14 mouse cellular contexts compared by ENCODE assay signal in genomic region chr5:36809123-36809522, GRCm38 (mm10). TPM values are rescaled to one million over a fixed set of nuclear protein-coding genes. Genes with fewer than 3 reads are reported as not detected.
"Had no signal": no experiment of that assay in that cellular context is flagged by ENCODE, and none has a peak within 500 bp of the region (broad histone marks: within the 10 kb centered on the region; RNA-seq: fewer than 3 reads in every experiment).

No protein-coding gene starts in this region.

- H3K9me3 ChIP-seq: limb, embryonic 10.5 days; liver, embryonic 12.5 days; midbrain, embryonic 10.5 days; neural tube, embryonic 12.5 days had no signal

- H3K27ac ChIP-seq: left cerebral cortex, adult 2 months; limb, embryonic 10.5 days; liver, embryonic 12.5 days; midbrain, embryonic 10.5 days; neural tube, embryonic 12.5 days had no signal

- H3K4me1 ChIP-seq: neural tube, embryonic 12.5 days had no signal

- H3K9ac ChIP-seq: liver, embryonic 12.5 days; lung, embryonic 14.5 days; neural tube, embryonic 12.5 days had no signal

- H3K27me3 ChIP-seq: liver, embryonic 12.5 days; neural tube, embryonic 12.5 days had no signal

- DNase-seq: kidney, postnatal 14 days; lung, embryonic 14.5 days; lung, postnatal 10 days; lung, postnatal 4 days; midbrain, embryonic 14.5 days; thymus, adult 18-20 months; thymus, postnatal 14 days had no signal

- H3K4me3 ChIP-seq: left cerebral cortex, adult 2 months; limb, embryonic 10.5 days; liver, embryonic 12.5 days; midbrain, embryonic 10.5 days; neural tube, embryonic 12.5 days had no signal

- ATAC-seq: liver, embryonic 12.5 days had no signal

- H3K36me3 ChIP-seq: limb, embryonic 10.5 days had no signal

- H3K4me2 ChIP-seq: liver, embryonic 12.5 days; lung, embryonic 14.5 days; neural tube, embryonic 12.5 days had no signal

RNA-seq across cellular contexts. Expression of gene Ppp2r2c, which starts 59.2 kb away (rescaled TPM):
- total RNA-seq: megakaryocyte, adult 5-6 weeks; neutrophil, adult 5-6 weeks had no signal
